Mouse (Mus musculus) cortical plate, adult 2 months (tissue): Measurements from ENCODE around the gene R3hdm1.

ENCODE experiments used
- CTCF ChIP-seq: fragments of 200-500 bp; IDR thresholded peaks from 2 replicates; pipeline ENCODE4 v1.5.1; 2011; ENCODE audit warnings: mild to moderate bottlenecking, control low read depth, low read length; ENCODE audit not compliant: insufficient read depth; ENCODE audit errors: extremely low read depth
- POLR2A ChIP-seq: fragments of 200-500 bp; IDR thresholded peaks from 2 replicates; pipeline ENCODE4 v1.6.1; 2011; ENCODE audit warnings: mild to moderate bottlenecking, low read length, control low read depth; ENCODE audit not compliant: insufficient read depth; ENCODE audit errors: extremely low read depth

DNA sequence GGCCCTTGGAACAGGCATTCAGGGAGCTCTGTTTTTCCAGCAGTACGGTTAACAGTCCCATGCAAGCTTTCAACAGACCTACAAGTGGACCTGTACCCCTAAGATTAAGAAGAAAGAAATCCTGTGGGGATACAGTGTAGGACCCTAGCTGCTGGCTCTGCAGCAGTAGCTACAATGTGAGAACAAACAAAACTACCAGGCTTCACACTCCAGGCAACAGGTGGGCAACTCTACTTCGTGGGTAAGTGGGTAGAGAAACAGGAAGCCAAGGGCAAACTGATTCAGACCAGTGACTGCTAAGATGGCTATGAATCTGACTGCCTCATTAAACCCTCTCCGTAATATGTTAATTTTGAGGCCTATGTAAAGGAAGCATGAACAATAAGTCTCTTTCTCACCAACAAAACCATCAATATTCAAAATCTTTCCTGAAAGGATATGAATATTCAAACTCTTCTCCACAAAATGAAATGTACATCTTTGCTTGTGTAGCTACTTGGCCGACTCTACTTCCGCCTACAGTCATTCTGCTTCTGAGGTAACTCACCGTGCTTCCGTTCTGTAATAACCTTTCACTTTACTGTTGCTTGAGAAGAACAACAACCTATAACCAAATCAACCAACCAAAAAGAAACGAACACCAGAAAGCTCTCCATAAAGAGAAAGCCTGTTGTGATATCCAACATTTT lies 26.2 kb upstream of the R3hdm1 start:
- no peak for TF ChIP-seq POLR2A
- TF ChIP-seq CTCF = no peak
